Mouse (Mus musculus) forebrain, embryonic 16.5 days (tissue): ENCODE results near the gene Cdk5r2. TPM values are rescaled to one million over a fixed set of nuclear protein-coding genes. Genes with fewer than 3 reads are reported as not detected.
"Not testable (repeated sequence)": the region's sequence is repeated elsewhere in the genome, so short reads cannot be mapped to it uniquely, and the experiment has no call there.

ENCODE experiments used
- ATAC-seq: fragments of 200-750 bp; cut with Nextera tagmentation; 2 replicates; pipeline ENCODE4 v1.8.0; 2017; ENCODE audit warnings: mild to moderate bottlenecking, moderate library complexity
- H3K27ac ChIP-seq: fragments of 300-500 bp; sonication (generic); 2 replicates; pipeline ENCODE4 v1.5.1; 2014; ENCODE audit warnings: low read length, control low read depth
- H3K27me3 ChIP-seq: fragments of 300-500 bp; sonication (generic); replicated peaks from 2 replicates; pipeline ENCODE4 v1.6.1; 2014; ENCODE audit warnings: low read length; ENCODE audit not compliant: control insufficient read depth, insufficient read depth
- H3K36me3 ChIP-seq: fragments of 300-500 bp; sonication (generic); 2 replicates; pipeline ENCODE4 v1.6.1; 2014; ENCODE audit not compliant: control insufficient read depth, insufficient read depth
- H3K4me1 ChIP-seq: fragments of 300-500 bp; sonication (generic); replicated peaks from 2 replicates; pipeline ENCODE4 v1.6.1; 2014; ENCODE audit warnings: low read length; ENCODE audit not compliant: control insufficient read depth, insufficient read depth
- H3K4me2 ChIP-seq: fragments of 300-500 bp; sonication (generic); 2 replicates; pipeline ENCODE4 v1.6.1; 2014; ENCODE audit warnings: mild to moderate bottlenecking, low read length, control low read depth
- H3K4me3 ChIP-seq: fragments of 300-500 bp; sonication (generic); replicated peaks from 2 replicates; pipeline ENCODE4 v1.5.1; 2014; ENCODE audit warnings: mild to moderate bottlenecking, low read length, control low read depth
- H3K9ac ChIP-seq: fragments of 300-500 bp; sonication (generic); replicated peaks from 2 replicates; pipeline ENCODE4 v1.6.1; 2014; ENCODE audit warnings: low read depth, low read length, control low read depth
- H3K9me3 ChIP-seq: fragments of 300-500 bp; sonication (generic); 2 replicates; pipeline ENCODE4 v1.6.1; 2016; ENCODE audit warnings: low read length; ENCODE audit not compliant: control insufficient read depth
- WGBS: fragments of 180-500 bp; shearing (Covaris S2); extraction: QIAGEN DNeasy Blood & Tissue Kit; methylation state at CpG from one replicate; pipeline ENCODE4 v1.1.7; 2014; 5-methylcytosine and 5-hydroxymethylcytosine counted together
- polyA plus RNA-seq: library from polyadenylated mRNA; unstranded; fragments of >200 nt; fragmentation: Nextera tagmentation; extraction: Ambion mirVana; gene quantifications from 2 replicates; pipeline ENCODE4 v1.2.1, GENCODE M21; 2015

Cdk5r2 gene
- polyA plus RNA-seq, 1 experiment from 2014 or later = 2.8 TPM

GRCm38 (mm10) chr1:74815965-74816364, 38.8 kb upstream of the Cdk5r2 start:
- H3K4me1 ChIP-seq, H3K27ac ChIP-seq, H3K9me3 ChIP-seq, H3K4me3 ChIP-seq, H3K36me3 ChIP-seq, H3K4me2 ChIP-seq, H3K9ac ChIP-seq, H3K27me3 ChIP-seq, ATAC-seq: not testable (repeated sequence)
- WGBS = 92% methylated on average over 6 of the region's 6 CpGs

GRCm38 (mm10) chr1:74816612-74817199, 38.0 kb upstream of the Cdk5r2 start:
- peak overlapping the region; percentile 90 for H3K9ac ChIP-seq
- peaks cover 4% of the 10 kb centered on the region; the same call in 1 of the 2 replicates for H3K4me1 ChIP-seq
- H3K4me3 ChIP-seq = peak overlapping the region; percentile 64
- peak; percentile 91 for ATAC-seq
- no peaks in the 10 kb centered on the region for H3K9me3 ChIP-seq
- WGBS = 4% methylated on average over 38 of the region's 38 CpGs
- H3K27me3 ChIP-seq = no peaks in the 10 kb centered on the region
- peak overlapping the region; percentile 90 for H3K27ac ChIP-seq
- H3K36me3 ChIP-seq = no peaks in the 10 kb centered on the region
- peak overlapping the region; percentile 52 for H3K4me2 ChIP-seq

- Histone ChIP-seq H3K4me2 (peak overlapping the region; percentile 52), H3K9ac (peak overlapping the region; percentile 90), H3K9me3 (no peaks in the 10 kb centered on the region), H3K27ac (peak overlapping the region; percentile 90), H3K4me1 (peaks cover 4% of the 10 kb centered on the region; the same call in 1 of the 2 replicates), H3K27me3 (no peaks in the 10 kb centered on the region), H3K36me3 (no peaks in the 10 kb centered on the region), H3K4me3 (peak overlapping the region; percentile 64)
- ATAC-seq = peak; percentile 29; the same call in 1 of the 2 replicates
- WGBS = 15% methylated on average over 14 of the region's 14 CpGs
Observed at GRCm38 (mm10) chr1:74817219-74817618, 37.5 kb upstream of the Cdk5r2 start.

- 96% methylated on average over 1 of the region's 1 CpGs for WGBS
- H3K9me3 ChIP-seq = no peaks in the 10 kb centered on the region
- H3K27me3 ChIP-seq = no peaks in the 10 kb centered on the region
- H3K4me1 ChIP-seq = peaks cover 4% of the 10 kb centered on the region; the same call in 1 of the 2 replicates
- ATAC-seq = no peak
- H3K36me3 ChIP-seq = no peaks in the 10 kb centered on the region
- no peak overlapping the region for H3K9ac ChIP-seq
- H3K4me3 ChIP-seq = no peak overlapping the region
- no peak overlapping the region for H3K4me2 ChIP-seq
- H3K27ac ChIP-seq = no peak overlapping the region
Observed at GRCm38 (mm10) chr1:74818509-74818908, 36.2 kb upstream of the Cdk5r2 start.

GRCm38 (mm10) chr1:74823598-74823997, 31.1 kb upstream of the Cdk5r2 start:
- 90% methylated on average over 4 of the region's 4 CpGs for WGBS
- not testable (repeated sequence) for ATAC-seq, H3K4me2 ChIP-seq

GRCm38 (mm10) chr1:74824518-74825302, 30.0 kb upstream of the Cdk5r2 start:
- Histone ChIP-seq H3K27ac (peak overlapping the region; percentile 65; the same call in 1 of the 2 replicates), H3K9ac (no peak overlapping the region), H3K9me3 (no peaks in the 10 kb centered on the region), H3K4me1 (peaks cover 8% of the 10 kb centered on the region), H3K36me3 (no peaks in the 10 kb centered on the region), H3K4me2 (no peak overlapping the region), H3K27me3 (no peaks in the 10 kb centered on the region), H3K4me3 (no peak overlapping the region)
- WGBS = 4% methylated on average over 14 of the region's 14 CpGs
- ATAC-seq = peak; percentile 38; the same call in 1 of the 2 replicates

More at GRCm38 (mm10) chr1:74823598-74823997, 31.1 kb upstream of the Cdk5r2 start:
- not testable (repeated sequence) for H3K27ac ChIP-seq, H3K9me3 ChIP-seq, H3K9ac ChIP-seq, H3K27me3 ChIP-seq, H3K36me3 ChIP-seq, H3K4me1 ChIP-seq, H3K4me3 ChIP-seq

- no peaks in the 10 kb centered on the region for H3K36me3 ChIP-seq
- H3K9me3 ChIP-seq = no peaks in the 10 kb centered on the region
- H3K4me1 ChIP-seq = peaks cover under 1% of the 10 kb centered on the region; the same call in 1 of the 2 replicates
- H3K27ac ChIP-seq = no peak overlapping the region
- H3K9ac ChIP-seq = no peak overlapping the region
- H3K27me3 ChIP-seq = no peaks in the 10 kb centered on the region
- H3K4me3 ChIP-seq = no peak overlapping the region
- ATAC-seq = no peak
- H3K4me2 ChIP-seq = no peak overlapping the region
- 83% methylated on average over 9 of the region's 9 CpGs for WGBS
Observed at GRCm38 (mm10) chr1:74830061-74830460, 24.7 kb upstream of the Cdk5r2 start.

GRCm38 (mm10) chr1:74833255-74833654, 21.5 kb upstream of the Cdk5r2 start:
- no peaks in the 10 kb centered on the region for H3K27me3 ChIP-seq
- no peaks in the 10 kb centered on the region for H3K36me3 ChIP-seq
- H3K4me2 ChIP-seq = no peak overlapping the region
- H3K4me3 ChIP-seq = no peak overlapping the region
- no peak overlapping the region for H3K9ac ChIP-seq
- H3K27ac ChIP-seq = no peak overlapping the region
- no peaks in the 10 kb centered on the region for H3K9me3 ChIP-seq
- ATAC-seq = no peak
- no peaks in the 10 kb centered on the region for H3K4me1 ChIP-seq
- WGBS = 90% methylated on average over 3 of the region's 3 CpGs

- H3K9ac ChIP-seq = no peak overlapping the region
- WGBS = 81% methylated on average over 5 of the region's 5 CpGs
- H3K36me3 ChIP-seq = no peaks in the 10 kb centered on the region
- no peak overlapping the region for H3K4me3 ChIP-seq
- H3K27ac ChIP-seq = no peak overlapping the region
- H3K4me2 ChIP-seq = no peak overlapping the region
- H3K27me3 ChIP-seq = 0 out of 2 replicates have a peak, but pooled peaks cover 2% of the 10 kb centered on the region
- ATAC-seq = no peak
- H3K9me3 ChIP-seq = no peaks in the 10 kb centered on the region
- no peaks in the 10 kb centered on the region for H3K4me1 ChIP-seq
Observed at GRCm38 (mm10) chr1:74843090-74843489, 11.6 kb upstream of the Cdk5r2 start.
